Mouse (Mus musculus) midbrain, embryonic 13.5 days (tissue): ENCODE measurements around the gene Vmn2r81. TPM values are rescaled to one million over a fixed set of nuclear protein-coding genes. Genes with fewer than 3 reads are reported as not detected.
"Not testable (repeated sequence)": the region's sequence is repeated elsewhere in the genome, so short reads cannot be mapped to it uniquely, and the experiment has no call there.

Source experiments
- ATAC-seq: fragments of 200-750 bp; cut with Nextera tagmentation; 2 replicates; pipeline ENCODE4 v1.8.0; 2017; ENCODE audit warnings: mild to moderate bottlenecking, moderate TSS enrichment, moderate library complexity
- H3K27ac ChIP-seq: fragments of 300-500 bp; sonication (generic); 2 replicates; pipeline ENCODE4 v1.5.1; 2015; ENCODE audit warnings: inconsistent platforms, mild to moderate bottlenecking, moderate library complexity
- H3K27me3 ChIP-seq: fragments of 300-500 bp; sonication (generic); 2 replicates; pipeline ENCODE4 v1.6.1; 2015; ENCODE audit warnings: mild to moderate bottlenecking, inconsistent platforms
- H3K36me3 ChIP-seq: fragments of 300-500 bp; sonication (generic); 2 replicates; pipeline ENCODE4 v1.6.1; 2015; ENCODE audit warnings: mild to moderate bottlenecking, inconsistent platforms
- H3K4me1 ChIP-seq: fragments of 300-500 bp; sonication (generic); replicated peaks from 2 replicates; pipeline ENCODE4 v1.6.1; 2015; ENCODE audit warnings: inconsistent platforms
- H3K4me2 ChIP-seq: fragments of 300-500 bp; sonication (generic); replicated peaks from 2 replicates; pipeline ENCODE4 v1.6.1; 2015; ENCODE audit warnings: moderate library complexity, mild to moderate bottlenecking, inconsistent platforms
- H3K4me3 ChIP-seq: fragments of 300-500 bp; sonication (generic); replicated peaks from 2 replicates; pipeline ENCODE4 v1.5.1; 2015; ENCODE audit warnings: mild to moderate bottlenecking, inconsistent platforms
- H3K9ac ChIP-seq: fragments of 300-500 bp; sonication (generic); replicated peaks from 2 replicates; pipeline ENCODE4 v1.6.1; 2015; ENCODE audit warnings: mild to moderate bottlenecking, inconsistent platforms
- H3K9me3 ChIP-seq: fragments of 300-500 bp; sonication (generic); 2 replicates; pipeline ENCODE4 v1.6.1; 2016; ENCODE audit warnings: mild to moderate bottlenecking, inconsistent platforms
- WGBS: fragments of 180-500 bp; shearing (Covaris S2); methylation state at CpG from one replicate; pipeline ENCODE4 v1.1.7; 2015; 5-methylcytosine and 5-hydroxymethylcytosine counted together
- polyA plus RNA-seq: library from polyadenylated mRNA; unstranded; fragments of >200 nt; fragmentation: Nextera tagmentation; extraction: Ambion mirVana; gene quantifications from 2 replicates; pipeline ENCODE4 v1.2.1, GENCODE M21; 2015

Gene Vmn2r81
- polyA plus RNA-seq = not detected in 2 replicates

- H3K36me3 ChIP-seq, H3K27me3 ChIP-seq, H3K4me3 ChIP-seq, ATAC-seq, H3K9ac ChIP-seq, H3K4me1 ChIP-seq, H3K27ac ChIP-seq, H3K9me3 ChIP-seq, H3K4me2 ChIP-seq: not testable (repeated sequence)
- WGBS = 79% methylated on average over 3 of the region's 3 CpGs
These were observed at the start of gene Vmn2r81 for GRCm38 (mm10) chr10:79247392-79247791. Gene Vmn2r81, plus strand, starts transcription at chr10:79247692.

- H3K27ac ChIP-seq, H3K4me3 ChIP-seq, H3K36me3 ChIP-seq, H3K4me2 ChIP-seq, H3K9ac ChIP-seq, ATAC-seq, H3K9me3 ChIP-seq, H3K27me3 ChIP-seq, H3K4me1 ChIP-seq: not testable (repeated sequence)
- 75% methylated on average over 1 of the region's 1 CpGs for WGBS
These were observed 47.5 kb upstream of the Vmn2r81 start for GRCm38 (mm10) chr10:79199973-79200372.

DNA sequence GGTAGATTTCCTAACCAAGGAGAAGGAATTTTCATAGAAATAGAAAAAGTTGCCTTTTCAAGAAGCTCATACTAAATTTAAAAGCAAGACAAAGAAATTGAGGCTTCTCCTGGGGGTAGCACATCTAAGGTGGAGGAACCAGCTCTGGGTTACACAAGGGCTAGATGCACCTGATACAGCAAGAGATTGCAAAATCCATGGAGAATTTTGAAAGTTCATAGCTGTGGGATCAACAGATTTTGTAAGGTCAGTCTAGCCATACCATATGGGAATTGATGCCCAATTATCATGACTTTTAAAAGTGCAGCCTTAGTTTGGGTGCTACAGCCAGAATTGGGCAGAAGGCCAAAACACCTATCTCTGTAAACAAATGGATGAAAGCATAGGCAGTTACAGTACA lies 27.1 kb upstream of the Vmn2r81 start:
- Histone ChIP-seq H3K4me2 (no peak overlapping the region), H3K27ac (no peak overlapping the region), H3K36me3 (no peaks in the 10 kb centered on the region), H3K4me1 (no peaks in the 10 kb centered on the region), H3K4me3 (no peak overlapping the region), H3K9me3 (no peaks in the 10 kb centered on the region), H3K27me3 (no peaks in the 10 kb centered on the region), H3K9ac (no peak overlapping the region)
- no peak for ATAC-seq

DNA sequence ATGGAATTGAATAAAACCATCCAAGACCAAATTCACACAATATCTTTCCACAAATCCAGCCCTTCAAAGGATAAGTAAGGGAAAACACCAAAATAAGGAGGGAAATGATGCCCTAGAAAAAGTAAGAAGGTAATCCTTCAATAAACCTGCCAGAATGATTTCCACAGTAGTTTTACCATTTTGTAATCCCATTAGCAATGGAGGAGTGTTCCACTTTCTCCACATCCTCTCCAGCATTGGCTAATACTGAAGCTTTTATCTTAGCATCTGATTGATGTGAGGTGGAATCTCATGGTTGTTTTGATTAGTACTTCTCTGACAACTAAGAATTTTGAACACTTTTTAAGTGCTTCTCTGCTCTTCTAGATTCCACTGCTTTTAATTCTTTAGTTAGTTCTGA lies 25.9 kb upstream of the Vmn2r81 start:
- H3K9me3 ChIP-seq = no peaks in the 10 kb centered on the region
- ATAC-seq = no peak
- H3K27ac ChIP-seq = no peak overlapping the region
- H3K4me2 ChIP-seq = no peak overlapping the region
- H3K9ac ChIP-seq = no peak overlapping the region
- no peak overlapping the region for H3K4me3 ChIP-seq
- no peaks in the 10 kb centered on the region for H3K4me1 ChIP-seq
- no peaks in the 10 kb centered on the region for H3K36me3 ChIP-seq
- no peaks in the 10 kb centered on the region for H3K27me3 ChIP-seq

DNA sequence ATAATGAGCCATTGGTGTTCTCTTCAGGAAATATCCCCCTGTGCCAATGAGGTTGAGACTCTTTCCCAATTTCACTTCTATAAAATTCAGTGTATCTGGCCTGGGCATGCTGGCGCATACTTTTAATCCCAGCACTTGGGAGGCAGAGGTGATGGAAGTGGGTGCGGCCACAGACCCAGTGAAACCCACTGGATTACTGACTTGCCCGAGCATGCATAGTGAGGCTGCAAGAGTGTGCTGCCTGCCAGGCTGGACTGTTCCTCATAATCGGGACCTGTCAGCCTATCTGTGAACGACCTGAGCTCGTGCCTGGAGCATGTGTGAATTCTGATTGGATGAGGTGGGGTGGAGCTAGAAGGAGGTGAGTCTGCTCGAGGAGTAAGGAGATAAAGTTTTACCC lies 25.3 kb upstream of the Vmn2r81 start:
- Histone ChIP-seq H3K36me3 (no peaks in the 10 kb centered on the region), H3K27me3 (no peaks in the 10 kb centered on the region), H3K4me2 (no peak overlapping the region), H3K4me3 (no peak overlapping the region), H3K4me1 (no peaks in the 10 kb centered on the region), H3K9ac (no peak overlapping the region), H3K27ac (no peak overlapping the region), H3K9me3 (no peaks in the 10 kb centered on the region)
- ATAC-seq = no peak
- WGBS = 58% methylated on average over 7 of the region's 7 CpGs

DNA sequence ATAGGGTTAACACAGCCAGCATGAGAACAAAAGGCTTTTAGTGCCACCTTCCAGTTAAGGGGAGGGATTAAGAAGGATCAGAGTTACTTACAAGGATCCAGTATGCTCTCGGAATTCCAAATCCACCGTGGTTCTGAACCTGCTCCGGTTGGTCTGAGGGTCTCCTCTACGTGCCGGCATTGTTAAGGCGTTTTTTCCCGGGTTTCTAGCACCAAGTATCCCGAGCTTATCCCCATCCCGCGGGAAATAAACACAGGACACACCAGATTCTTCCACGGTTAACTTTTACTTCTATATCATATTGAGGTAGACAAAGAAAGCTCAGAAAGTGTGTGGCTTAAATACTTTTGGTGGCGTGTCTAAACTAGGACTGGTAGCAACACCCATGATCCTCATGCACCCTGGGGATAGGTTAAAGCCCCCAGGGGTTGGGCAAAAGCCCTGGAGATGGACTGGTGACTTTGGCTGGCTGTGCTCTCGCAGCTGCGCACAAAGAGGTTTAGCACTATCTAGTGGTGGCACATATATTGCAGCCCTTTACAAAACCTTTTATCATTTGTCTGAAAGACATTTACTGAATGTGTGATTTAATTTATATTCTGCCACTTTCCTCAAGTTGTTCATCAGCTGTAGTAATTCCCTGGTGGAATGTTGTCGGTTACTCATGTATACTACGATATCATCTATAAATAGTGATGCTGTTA lies 74.7 kb downstream of the Vmn2r81 start:
- not testable (repeated sequence) for H3K27me3 ChIP-seq, H3K9ac ChIP-seq, H3K9me3 ChIP-seq, H3K4me1 ChIP-seq, H3K27ac ChIP-seq, H3K36me3 ChIP-seq
- peak; percentile 78 for ATAC-seq
- Histone ChIP-seq H3K4me3 (peak overlapping the region; percentile 41), H3K4me2 (peak overlapping the region; percentile 43)
- 6% methylated on average over 16 of the region's 16 CpGs for WGBS

DNA sequence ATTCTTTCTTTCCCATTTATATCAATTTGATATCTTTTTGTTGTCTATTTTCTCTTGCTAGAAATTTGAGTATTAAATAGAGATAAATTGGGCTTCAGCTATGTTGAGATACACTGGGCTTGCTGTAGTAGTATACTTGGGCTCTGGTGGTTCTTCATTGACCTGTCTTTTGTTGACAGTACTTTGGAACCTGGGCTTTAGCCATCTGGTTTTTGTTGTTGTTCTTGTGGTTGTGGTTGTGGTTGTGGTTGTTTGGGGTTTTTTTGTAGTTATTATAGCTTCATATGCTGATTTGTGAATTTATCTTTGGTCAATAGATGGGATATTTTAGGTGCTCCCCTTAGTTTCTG lies 75.2 kb downstream of the Vmn2r81 start:
- H3K4me3 ChIP-seq = no peak overlapping the region
- no peaks in the 10 kb centered on the region for H3K9me3 ChIP-seq
- no peak overlapping the region for H3K27ac ChIP-seq
- no peaks in the 10 kb centered on the region for H3K36me3 ChIP-seq
- ATAC-seq = peak; percentile 63
- no peaks in the 10 kb centered on the region for H3K27me3 ChIP-seq
- no peak overlapping the region for H3K9ac ChIP-seq
- H3K4me1 ChIP-seq = no peaks in the 10 kb centered on the region
- no peak overlapping the region for H3K4me2 ChIP-seq

Other genes with a start within 250 kb of the Vmn2r81 start
- not detected in 2 replicates for gene Olfr1351, start 235.2 kb upstream of the Vmn2r81 start, polyA plus RNA-seq
- 0.28 and 0.57 TPM in 2 replicates for gene Olfr57, start 219.0 kb upstream of the Vmn2r81 start, polyA plus RNA-seq
- gene 2610008E11Rik, start 150.1 kb upstream of the Vmn2r81 start, polyA plus RNA-seq = 59.1 and 63.2 TPM in 2 replicates
- not detected in 2 replicates for gene Vmn2r80, start 98.9 kb upstream of the Vmn2r81 start, polyA plus RNA-seq
- not detected in 2 replicates for gene Vmn2r82, start 108.8 kb downstream of the Vmn2r81 start, polyA plus RNA-seq
- not detected in 2 replicates for gene Vmn2r83, start 221.0 kb downstream of the Vmn2r81 start, polyA plus RNA-seq